Mouse (Mus musculus): ENCODE results near the gene Tmem259.

The Tmem259 gene

DNA sequence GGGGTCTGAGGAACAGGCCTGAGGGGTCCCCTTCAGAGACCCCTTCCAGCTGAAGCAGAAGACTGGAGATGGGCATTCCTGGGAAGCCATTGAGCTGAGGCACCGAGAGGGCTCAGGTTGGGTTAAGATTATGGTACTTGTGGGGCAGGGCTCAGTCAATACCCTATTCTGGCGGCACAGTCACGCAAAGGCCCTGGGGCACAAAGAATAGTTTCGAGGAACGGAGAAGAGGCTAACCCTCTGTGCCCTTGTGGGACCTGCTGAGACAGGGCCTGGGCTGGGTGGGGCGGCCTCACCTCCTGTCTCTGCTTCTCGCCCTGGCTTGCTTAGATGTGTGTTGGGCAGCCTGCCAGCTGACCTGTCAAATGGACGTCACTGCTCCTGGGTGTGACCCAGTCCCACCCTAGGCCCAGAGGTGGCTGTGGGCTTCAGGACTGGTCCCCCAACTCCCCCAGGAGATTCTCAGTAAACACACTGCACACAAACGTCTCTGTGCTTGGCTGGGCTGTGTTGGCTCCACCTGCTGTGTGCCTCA, 50.9 kb downstream of the Tmem259 start:
- DNase-seq, result no peak

- peak; percentile 54 for DNase-seq
Measured at GRCm38 (mm10) chr10:79932736-79933135, 51.4 kb downstream of the Tmem259 start.

GRCm38 (mm10) chr10:79931797-79932196, 52.3 kb downstream of the Tmem259 start:
- no peak for DNase-seq

DNA sequence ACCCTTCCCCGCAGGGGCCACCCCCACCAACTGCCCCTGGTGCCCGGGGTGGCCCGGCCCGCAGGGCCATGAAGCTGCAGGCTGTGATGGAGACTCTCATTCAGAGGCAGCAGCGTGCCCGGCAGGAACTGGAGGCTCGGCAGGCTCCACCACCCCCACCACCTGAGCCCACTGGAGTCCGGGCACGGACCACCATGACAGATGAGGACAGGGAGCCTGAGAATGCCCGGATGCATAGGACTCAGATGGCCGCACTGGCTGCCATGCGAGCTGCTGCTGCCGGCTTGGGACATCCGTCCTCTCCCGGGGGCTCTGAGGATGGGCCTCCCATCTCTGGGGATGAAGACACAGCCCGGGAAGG, 53.3 kb downstream of the Tmem259 start:
- DNase-seq, result no peak

GRCm38 (mm10) chr10:79929967-79930825, 53.9 kb downstream of the Tmem259 start:
- no peak for DNase-seq

DNA sequence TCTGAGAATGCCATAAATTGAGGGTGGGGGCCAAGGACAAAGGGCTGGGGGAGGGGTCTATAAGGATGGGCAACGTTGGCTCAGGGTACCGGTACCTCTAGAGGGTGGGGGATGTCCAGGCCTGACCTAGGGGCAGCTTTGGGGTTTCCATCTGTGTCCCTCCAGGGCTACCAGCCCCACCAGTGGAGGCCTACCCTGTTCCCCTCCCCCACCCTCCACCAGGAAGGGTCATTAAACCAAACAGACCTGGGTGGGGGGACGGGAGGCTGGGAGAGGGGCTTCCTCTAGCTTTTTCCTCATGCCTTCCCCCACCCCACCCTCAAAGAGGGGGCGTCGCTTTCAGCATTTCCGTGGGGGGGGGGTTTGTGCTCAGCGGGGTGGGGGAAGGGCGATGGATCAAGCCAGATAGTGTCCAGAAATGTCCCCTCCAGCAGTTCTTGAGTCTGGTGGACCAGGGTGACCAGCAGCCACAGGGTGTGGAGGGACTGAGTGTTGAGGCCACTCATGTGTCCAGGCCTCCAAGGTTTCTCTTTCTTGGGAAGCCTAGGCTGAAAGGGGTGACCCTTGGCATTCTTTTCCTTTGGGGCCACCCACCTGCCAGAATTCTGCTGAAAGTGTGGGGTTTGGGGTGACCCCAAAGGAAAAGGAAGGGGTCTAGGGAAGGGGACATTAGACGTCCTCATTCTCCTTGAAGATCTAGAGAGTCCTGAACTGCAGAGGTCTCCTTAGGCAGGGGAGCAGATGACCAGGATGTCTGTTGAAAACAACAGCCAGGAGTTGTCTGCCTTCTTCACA, 55.0 kb downstream of the Tmem259 start:
- no peak for DNase-seq

DNA sequence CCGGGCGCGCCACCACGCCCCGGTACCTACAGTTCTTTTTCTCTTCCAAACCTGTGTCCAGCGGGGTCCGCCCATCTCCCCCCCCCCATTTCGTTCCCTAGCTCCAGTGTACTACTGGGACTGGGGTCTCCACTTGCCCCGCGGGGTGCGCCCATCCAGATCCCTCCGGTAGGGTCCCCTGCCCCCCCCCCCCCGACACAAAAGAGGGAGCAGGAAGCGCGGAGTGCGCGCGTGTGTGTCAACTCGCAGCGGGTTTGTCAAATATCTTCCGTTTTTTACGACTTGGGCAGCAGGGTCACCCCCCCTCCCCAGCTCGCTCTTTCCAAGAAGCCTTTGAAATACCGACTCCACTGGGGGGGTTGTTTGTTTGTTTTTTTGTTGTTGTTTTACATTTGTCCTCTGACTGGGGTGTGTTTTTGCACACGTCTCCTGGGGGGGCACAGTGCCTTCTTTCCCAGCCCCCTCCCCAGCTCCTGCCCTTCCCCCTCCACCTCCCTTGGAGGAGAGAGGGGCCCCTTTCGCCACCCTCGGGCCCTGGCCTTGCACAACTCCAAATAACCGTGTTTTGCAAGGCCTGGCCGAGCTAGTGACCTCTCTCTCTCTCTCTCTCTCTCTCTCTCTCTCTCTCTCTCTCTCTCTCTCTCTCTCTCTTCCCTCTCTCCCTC, 56.0 kb downstream of the Tmem259 start:
- DNase-seq, result no peak

DNA sequence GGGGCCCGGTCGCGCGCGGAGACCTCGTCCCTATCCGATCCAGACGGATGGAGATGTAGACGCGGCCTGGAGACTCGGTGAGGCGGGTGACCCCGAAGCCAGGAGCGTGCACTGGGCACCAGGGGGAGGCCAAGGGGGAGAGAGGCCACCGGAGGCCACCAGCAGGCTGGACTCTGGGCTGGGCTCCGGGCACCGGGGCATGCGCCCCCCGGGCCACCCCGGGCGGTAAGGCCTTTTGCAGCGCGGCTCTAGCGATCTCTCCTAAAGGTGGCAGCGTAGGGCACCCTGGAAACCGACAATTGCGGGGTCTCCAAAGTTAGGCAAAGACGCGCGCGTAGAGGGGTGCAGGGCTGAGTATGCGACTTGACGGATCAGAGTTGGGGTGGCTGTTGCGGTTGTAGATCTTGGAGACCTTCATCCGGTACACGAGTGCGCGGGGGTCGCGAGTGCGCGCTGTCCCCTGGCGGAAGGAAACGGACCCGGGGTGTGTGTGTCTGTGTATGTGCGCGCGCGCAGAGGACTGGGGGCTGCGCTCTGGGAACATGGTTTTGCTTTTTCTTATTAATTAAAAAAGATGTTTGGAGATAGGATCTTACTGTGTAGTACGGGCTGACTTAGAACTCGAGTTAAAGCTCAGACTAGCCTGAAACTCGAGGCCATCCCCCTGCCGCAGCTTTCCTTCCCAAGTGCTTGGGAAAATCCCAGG, 56.7 kb downstream of the Tmem259 start:
- peak; percentile 49 for DNase-seq

DNA sequence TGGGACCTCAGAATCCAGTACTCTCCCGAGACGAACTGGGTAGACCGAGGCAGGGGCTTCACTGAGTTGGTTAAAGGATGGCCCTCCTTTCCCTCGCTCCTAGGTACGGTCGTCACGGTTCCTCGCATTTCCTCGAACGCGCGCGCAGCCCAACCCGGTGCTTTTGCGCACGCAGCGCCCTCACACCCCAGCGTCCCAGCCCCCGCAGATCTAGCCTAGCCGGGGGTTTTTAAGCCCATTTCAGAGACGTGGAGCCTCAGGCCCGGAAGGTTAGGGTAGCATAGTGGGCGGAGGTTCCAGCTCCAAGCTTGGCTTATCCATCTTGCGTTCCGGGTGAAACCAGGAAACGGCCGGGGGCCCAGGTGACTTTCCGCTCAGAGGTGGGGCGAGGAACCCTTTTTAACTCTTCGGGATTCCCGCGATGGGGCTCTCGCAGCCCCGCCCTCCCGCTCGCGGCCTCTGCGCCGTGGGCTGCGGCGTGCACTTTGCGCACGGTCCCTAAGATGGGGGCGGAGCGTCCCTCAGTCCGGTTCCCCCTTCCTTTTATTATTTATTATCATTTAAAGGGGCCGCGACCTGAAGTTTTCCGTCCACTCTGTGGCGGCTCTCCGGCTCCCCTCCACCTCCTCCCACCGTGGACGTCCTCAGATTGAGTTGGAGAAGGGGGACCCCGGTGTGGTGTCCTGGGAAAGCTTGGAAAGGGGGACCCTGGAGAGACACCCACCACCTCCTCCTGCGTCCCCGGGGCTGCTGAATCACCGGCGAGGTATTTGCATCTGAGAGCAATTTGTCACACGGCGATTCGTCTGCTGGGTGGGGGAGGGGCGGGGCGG, 57.4 kb downstream of the Tmem259 start, which contains the start of gene Arid3a:
Arid3a (plus strand) TSS at position 553 of the 833 bp plus-strand sequence.
- DNase-seq, result peak; percentile 80

GRCm38 (mm10) chr10:79925785-79926490, 58.2 kb downstream of the Tmem259 start:
- no peak for DNase-seq

- peak; percentile 96 for DNase-seq
Measured at GRCm38 (mm10) chr10:79924998-79925784, 58.9 kb downstream of the Tmem259 start.

Measured in right cerebral cortex, postnatal 14 days (tissue).